Mouse (Mus musculus) midbrain, embryonic 14.5 days (tissue): ENCODE measurements at regions not wholly inside any gene's neighbourhood (a gene's known extent, or its start where the extent isn't known, plus 50 kb on each side); places are given as distances from the start of the nearest gene placed in this dataset.

Experiments used
- ATAC-seq: fragments of 200-750 bp; cut with Nextera tagmentation; 2 replicates; pipeline ENCODE4 v1.8.0; 2017; ENCODE audit warnings: moderate number of reproducible peaks, moderate library complexity; ENCODE audit not compliant: low FRiP score, low TSS enrichment
- DNase-seq: peaks from one replicate; pipeline ENCODE4 v3.0.0-alpha.2; 2015
- H3K27ac ChIP-seq: fragments of 300-500 bp; sonication (generic); replicated peaks from 2 replicates; pipeline ENCODE4 v1.5.1; 2014; ENCODE audit warnings: mild to moderate bottlenecking, low read depth, low read length, moderate library complexity
- H3K27me3 ChIP-seq: fragments of 300-500 bp; sonication (generic); 2 replicates; pipeline ENCODE4 v1.6.1; 2014; ENCODE audit warnings: low read length, control low read depth, mixed read lengths; ENCODE audit not compliant: control insufficient read depth, insufficient read depth
- H3K36me3 ChIP-seq: fragments of 300-500 bp; sonication (generic); 2 replicates; pipeline ENCODE4 v1.6.1; 2014; ENCODE audit warnings: low read length, control low read depth; ENCODE audit not compliant: control insufficient read depth, insufficient read depth
- H3K4me1 ChIP-seq: fragments of 300-500 bp; sonication (generic); 2 replicates; pipeline ENCODE4 v1.6.1; 2014; ENCODE audit warnings: mild to moderate bottlenecking, antibody characterized with exemption, low read length, control low read depth; ENCODE audit not compliant: control insufficient read depth, insufficient read depth
- H3K4me2 ChIP-seq: fragments of 300-500 bp; sonication (generic); 2 replicates; pipeline ENCODE4 v1.6.1; 2014; ENCODE audit warnings: mild to moderate bottlenecking, low read length, moderate library complexity
- H3K4me3 ChIP-seq: fragments of 300-500 bp; sonication (generic); replicated peaks from 2 replicates; pipeline ENCODE4 v1.5.1; 2014; ENCODE audit warnings: low read depth, low read length
- H3K9ac ChIP-seq: fragments of 300-500 bp; sonication (generic); replicated peaks from 2 replicates; pipeline ENCODE4 v1.6.1; 2014; ENCODE audit warnings: mild to moderate bottlenecking, low read length, moderate library complexity
- H3K9me3 ChIP-seq: fragments of 300-500 bp; sonication (generic); 2 replicates; pipeline ENCODE4 v1.6.1; 2016; ENCODE audit warnings: low read length, control low read depth, mixed read lengths; ENCODE audit not compliant: control insufficient read depth
- WGBS: fragments of 180-500 bp; shearing (Covaris S2); extraction: QIAGEN DNeasy Blood & Tissue Kit; methylation state at CpG from one replicate; pipeline ENCODE4 v1.1.7; 2014; 5-methylcytosine and 5-hydroxymethylcytosine counted together

GRCm38 (mm10) chr3:38567946-38568595 lies 83.4 kb upstream of the Ankrd50 start:
- 12% methylated on average over 8 of the region's 8 CpGs for WGBS
- Histone ChIP-seq H3K9me3 (no peaks in the 10 kb centered on the region), H3K4me3 (no peak overlapping the region), H3K27ac (peak overlapping the region; percentile 64), H3K36me3 (no peaks in the 10 kb centered on the region), H3K4me1 (peaks cover 36% of the 10 kb centered on the region), H3K9ac (no peak overlapping the region), H3K27me3 (no peaks in the 10 kb centered on the region), H3K4me2 (peak overlapping the region; percentile 20; the same call in 1 of the 2 replicates)
- DNase-seq (peak; percentile 74), ATAC-seq (peak; percentile 84)

GRCm38 (mm10) chr3:38566576-38566975 lies 81.9 kb upstream of the Ankrd50 start:
- Histone ChIP-seq H3K4me1 (peaks cover 36% of the 10 kb centered on the region), H3K9me3 (no peaks in the 10 kb centered on the region), H3K4me2 (no peak overlapping the region), H3K36me3 (no peaks in the 10 kb centered on the region), H3K27me3 (no peaks in the 10 kb centered on the region), H3K27ac (0 out of 2 replicates have a peak overlapping the region, but pooled peaks have one; percentile 32), H3K4me3 (no peak overlapping the region), H3K9ac (no peak overlapping the region)
- DNase-seq (no peak), ATAC-seq (no peak)
- 92% methylated on average over 2 of the region's 2 CpGs for WGBS

DNA sequence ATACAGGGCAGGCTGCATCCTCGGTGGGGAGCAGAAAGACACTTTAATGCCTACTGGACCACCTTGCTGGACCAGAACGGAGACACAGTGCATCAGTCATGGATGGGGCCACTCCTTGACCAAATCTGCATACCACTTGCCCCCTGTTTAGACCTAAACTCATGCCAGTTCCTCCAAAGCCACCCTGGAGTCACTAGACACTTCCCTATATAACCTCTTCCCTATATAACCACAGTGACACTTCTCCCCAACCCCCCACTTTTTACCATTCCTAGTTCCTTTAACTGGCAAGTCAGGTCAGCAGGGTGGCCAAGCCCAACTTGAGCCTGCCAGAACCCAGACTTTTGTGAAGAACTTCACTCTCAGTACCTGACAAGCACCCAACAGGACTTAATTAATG lies 80.2 kb upstream of the Ankrd50 start:
- Histone ChIP-seq H3K27me3 (no peaks in the 10 kb centered on the region), H3K36me3 (no peaks in the 10 kb centered on the region), H3K4me3 (no peak overlapping the region), H3K9ac (no peak overlapping the region), H3K27ac (no peak overlapping the region), H3K4me2 (no peak overlapping the region), H3K4me1 (peaks cover 36% of the 10 kb centered on the region), H3K9me3 (no peaks in the 10 kb centered on the region)
- DNase-seq (no peak), ATAC-seq (0 out of 2 replicates have a peak, but pooled peaks have one; percentile 4)
- 19% methylated on average over 2 of the region's 2 CpGs for WGBS

DNA sequence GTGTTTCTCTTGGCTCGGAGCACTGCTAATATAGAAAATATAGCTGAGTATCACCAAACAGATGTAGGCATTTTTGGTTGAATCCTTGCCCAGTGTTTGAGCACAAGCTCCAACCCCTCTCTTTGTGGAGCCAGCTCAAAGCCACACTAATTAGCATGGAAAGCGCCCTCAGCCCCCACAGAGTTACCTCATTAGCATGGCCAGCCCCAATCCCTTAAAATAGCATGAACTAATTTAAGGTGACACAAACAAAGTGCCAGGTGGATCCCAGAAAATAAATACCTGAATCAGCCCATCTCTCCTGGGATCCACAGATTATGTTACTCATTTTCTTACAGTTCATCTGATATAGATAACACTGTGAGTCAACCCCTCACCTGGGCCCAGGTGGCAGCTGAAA lies 79.7 kb upstream of the Ankrd50 start:
- H3K9me3 ChIP-seq: no peaks in the 10 kb centered on the region
- no peaks in the 10 kb centered on the region for H3K36me3 ChIP-seq
- no peak overlapping the region for H3K4me3 ChIP-seq
- H3K4me2 ChIP-seq: no peak overlapping the region
- peaks cover 35% of the 10 kb centered on the region for H3K4me1 ChIP-seq
- H3K27me3 ChIP-seq: no peaks in the 10 kb centered on the region
- no peak overlapping the region for H3K9ac ChIP-seq
- H3K27ac ChIP-seq: no peak overlapping the region
- 15% methylated on average over 2 of the region's 2 CpGs for WGBS
- DNase-seq: peak; percentile 58
- ATAC-seq: peak; percentile 12; the same call in 1 of the 2 replicates

GRCm38 (mm10) chr3:38561186-38561585 lies 76.5 kb upstream of the Ankrd50 start:
- H3K4me3 ChIP-seq: no peak overlapping the region
- peaks cover 10% of the 10 kb centered on the region; the same call in 1 of the 2 replicates for H3K4me1 ChIP-seq
- DNase-seq: no peak
- no peaks in the 10 kb centered on the region for H3K9me3 ChIP-seq
- no peak overlapping the region for H3K4me2 ChIP-seq
- no peak for ATAC-seq
- H3K27ac ChIP-seq: no peak overlapping the region
- no peak overlapping the region for H3K9ac ChIP-seq
- H3K36me3 ChIP-seq: no peaks in the 10 kb centered on the region
- WGBS: 90% methylated on average over 2 of the region's 2 CpGs
- H3K27me3 ChIP-seq: no peaks in the 10 kb centered on the region

GRCm38 (mm10) chr3:38555939-38556338 lies 71.3 kb upstream of the Ankrd50 start:
- no peaks in the 10 kb centered on the region for H3K9me3 ChIP-seq
- DNase-seq (no peak), ATAC-seq (no peak)
- H3K9ac ChIP-seq: no peak overlapping the region
- 0 out of 2 replicates have a peak, but pooled peaks cover 6% of the 10 kb centered on the region for H3K4me1 ChIP-seq
- no peaks in the 10 kb centered on the region for H3K27me3 ChIP-seq
- H3K4me3 ChIP-seq: no peak overlapping the region
- H3K36me3 ChIP-seq: no peaks in the 10 kb centered on the region
- H3K4me2 ChIP-seq: no peak overlapping the region
- H3K27ac ChIP-seq: no peak overlapping the region
- 96% methylated on average over 5 of the region's 5 CpGs for WGBS

- Histone ChIP-seq H3K4me3 (no peak overlapping the region), H3K27me3 (no peaks in the 10 kb centered on the region), H3K4me2 (no peak overlapping the region), H3K9ac (no peak overlapping the region), H3K27ac (no peak overlapping the region), H3K9me3 (no peaks in the 10 kb centered on the region), H3K36me3 (no peaks in the 10 kb centered on the region), H3K4me1 (0 out of 2 replicates have a peak, but pooled peaks cover 6% of the 10 kb centered on the region)
- peak; percentile 63; the same call in 1 of the 2 replicates for ATAC-seq
- 8% methylated on average over 4 of the region's 4 CpGs for WGBS
- peak; percentile 78 for DNase-seq
Measured at GRCm38 (mm10) chr3:38553470-38554043, 68.9 kb upstream of the Ankrd50 start.

- H3K4me1 ChIP-seq: no peaks in the 10 kb centered on the region
- H3K9ac ChIP-seq: no peak overlapping the region
- no peaks in the 10 kb centered on the region for H3K9me3 ChIP-seq
- H3K4me2 ChIP-seq: no peak overlapping the region
- WGBS: 83% methylated on average over 3 of the region's 3 CpGs
- H3K27ac ChIP-seq: no peak overlapping the region
- no peak for ATAC-seq
- no peak overlapping the region for H3K4me3 ChIP-seq
- H3K36me3 ChIP-seq: no peaks in the 10 kb centered on the region
- no peaks in the 10 kb centered on the region for H3K27me3 ChIP-seq
- DNase-seq: no peak
Measured at GRCm38 (mm10) chr3:38547032-38547431, 62.4 kb upstream of the Ankrd50 start.

GRCm38 (mm10) chr3:38545501-38545896 lies 60.9 kb upstream of the Ankrd50 start:
- ATAC-seq: no peak
- Histone ChIP-seq H3K4me2 (no peak overlapping the region), H3K9ac (no peak overlapping the region), H3K4me1 (no peaks in the 10 kb centered on the region), H3K9me3 (no peaks in the 10 kb centered on the region), H3K36me3 (no peaks in the 10 kb centered on the region), H3K27ac (no peak overlapping the region), H3K4me3 (no peak overlapping the region), H3K27me3 (no peaks in the 10 kb centered on the region)
- no peak for DNase-seq
- 88% methylated on average over 3 of the region's 3 CpGs for WGBS
